Mouse (Mus musculus): ENCODE measurements at regions not wholly inside any gene's neighbourhood (a gene's known extent, or its start where the extent isn't known, plus 50 kb on each side); places are given as distances from the start of the nearest gene placed in this dataset.

- no peak for TF ChIP-seq POLR2A (IDR thresholded peaks at IDR 0.05; ENCODE audit: borderline replicate concordance, low read depth, low read length)
- no peak for TF ChIP-seq CTCF (IDR thresholded peaks at IDR 0.05; ENCODE audit: low read depth, low read length)
Measured at GRCm38 (mm10) chr15:27412761-27413160, 53.7 kb upstream of the Ank start.

Data from bone marrow macrophage, adult 2 months (primary cell).